Mouse (Mus musculus) lung, embryonic 15.5 days (tissue): ENCODE data around the gene Arv1. TPM values are rescaled to one million over a fixed set of nuclear protein-coding genes. Genes with fewer than 3 reads are reported as not detected.

Experiments
- ATAC-seq: fragments of 200-750 bp; cut with Nextera tagmentation; 2 replicates; pipeline ENCODE4 v1.8.0; 2017; ENCODE audit warnings: moderate number of reproducible peaks, borderline replicate concordance; ENCODE audit not compliant: low FRiP score, low TSS enrichment; ENCODE audit errors: extremely low read depth
- H3K27ac ChIP-seq: fragments of 300-500 bp; sonication (generic); 2 replicates; pipeline ENCODE4 v1.5.1; 2015; ENCODE audit warnings: moderate library complexity, mild to moderate bottlenecking, inconsistent platforms
- H3K27me3 ChIP-seq: fragments of 300-500 bp; sonication (generic); 2 replicates; pipeline ENCODE4 v1.6.1; 2015; ENCODE audit warnings: inconsistent platforms
- H3K36me3 ChIP-seq: fragments of 300-500 bp; sonication (generic); 2 replicates; pipeline ENCODE4 v1.6.1; 2015; ENCODE audit warnings: inconsistent platforms
- H3K4me1 ChIP-seq: fragments of 300-500 bp; sonication (generic); 2 replicates; pipeline ENCODE4 v1.6.1; 2015; ENCODE audit warnings: inconsistent platforms
- H3K4me2 ChIP-seq: fragments of 300-500 bp; sonication (generic); 2 replicates; pipeline ENCODE4 v1.6.1; 2015; ENCODE audit warnings: inconsistent platforms, mild to moderate bottlenecking, moderate library complexity
- H3K4me3 ChIP-seq: fragments of 300-500 bp; sonication (generic); 2 replicates; pipeline ENCODE4 v1.5.1; 2015; ENCODE audit warnings: mild to moderate bottlenecking, inconsistent platforms
- H3K9ac ChIP-seq: fragments of 300-500 bp; sonication (generic); 2 replicates; pipeline ENCODE4 v1.6.1; 2015; ENCODE audit warnings: inconsistent platforms
- H3K9me3 ChIP-seq: fragments of 300-500 bp; sonication (generic); 2 replicates; pipeline ENCODE4 v1.6.1; 2016; ENCODE audit warnings: inconsistent platforms
- WGBS: fragments of 180-500 bp; shearing (Covaris S2); methylation state at CpG from one replicate; pipeline ENCODE4 v1.1.7; 2015; 5-methylcytosine and 5-hydroxymethylcytosine counted together
- polyA plus RNA-seq: library from polyadenylated mRNA; unstranded; fragments of >200 nt; fragmentation: Nextera tagmentation; extraction: Ambion mirVana; gene quantifications from 2 replicates; pipeline ENCODE4 v1.2.1, GENCODE M21; 2015

Arv1 gene
- polyA plus RNA-seq, 1 experiment from 2014 or later, result 23.8 TPM

DNA sequence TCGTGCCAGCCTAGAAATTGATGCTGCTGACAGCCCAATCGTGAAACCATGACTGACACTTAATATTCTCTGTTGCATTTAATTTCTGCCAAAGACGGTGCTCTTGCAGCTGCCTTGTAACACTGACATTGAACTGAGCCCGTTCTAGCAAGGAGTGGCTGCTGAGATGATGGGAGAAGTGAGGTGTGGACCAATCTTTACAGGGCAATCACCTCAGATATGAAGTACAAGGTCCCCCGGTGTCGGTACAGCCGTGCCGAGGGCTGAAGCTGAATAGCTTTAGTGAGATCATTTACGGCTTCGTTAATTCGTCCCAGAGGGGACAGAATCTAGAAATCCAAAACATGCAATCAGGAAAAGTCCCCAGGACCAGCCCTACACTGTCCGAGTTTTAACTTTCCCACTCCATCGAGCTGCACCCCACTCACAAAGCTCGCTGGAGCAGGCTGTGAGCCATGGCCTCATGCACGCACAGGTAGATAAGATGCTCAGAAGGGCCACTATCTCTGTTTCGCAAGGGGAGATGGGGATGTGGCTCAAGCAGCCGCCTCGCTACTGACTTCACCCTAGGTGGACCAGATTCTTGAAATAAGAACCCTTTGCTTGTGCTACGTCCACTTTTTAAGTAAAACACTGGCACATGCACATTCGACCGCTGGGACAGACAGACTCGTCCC is 26.4 kb upstream of the Arv1 start:
- H3K4me2 ChIP-seq, result no peak overlapping the region
- no peaks in the 10 kb centered on the region for H3K4me1 ChIP-seq
- no peak for ATAC-seq
- no peak overlapping the region for H3K4me3 ChIP-seq
- peaks cover 16% of the 10 kb centered on the region for H3K36me3 ChIP-seq
- H3K27ac ChIP-seq, result no peak overlapping the region
- no peaks in the 10 kb centered on the region for H3K27me3 ChIP-seq
- H3K9ac ChIP-seq, result no peak overlapping the region
- no peaks in the 10 kb centered on the region for H3K9me3 ChIP-seq
- 92% methylated on average over 22 of the region's 22 CpGs for WGBS

DNA sequence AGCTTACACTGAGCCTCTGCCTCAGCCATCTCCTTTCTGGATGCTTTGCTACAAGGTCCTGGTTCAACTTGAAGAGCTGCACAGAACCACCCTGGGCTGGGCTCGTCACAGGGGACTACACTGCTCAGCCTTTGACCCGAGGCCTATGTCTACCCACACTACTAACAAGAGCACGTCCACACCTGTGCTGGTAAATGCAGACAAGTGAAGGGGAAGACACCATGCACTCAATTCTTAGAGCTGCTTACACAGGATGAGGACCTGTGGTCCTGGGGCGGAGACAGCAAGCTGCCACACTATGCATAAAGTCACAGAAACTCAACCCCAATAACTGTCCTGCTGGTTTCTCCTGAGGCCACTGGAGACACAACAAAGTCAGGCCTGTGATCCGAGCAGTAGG is 21.7 kb upstream of the Arv1 start:
- H3K4me1 ChIP-seq, result no peaks in the 10 kb centered on the region
- H3K27ac ChIP-seq, result no peak overlapping the region
- no peak overlapping the region for H3K9ac ChIP-seq
- H3K9me3 ChIP-seq, result no peaks in the 10 kb centered on the region
- H3K4me3 ChIP-seq, result no peak overlapping the region
- no peak overlapping the region for H3K4me2 ChIP-seq
- H3K27me3 ChIP-seq, result no peaks in the 10 kb centered on the region
- no peak for ATAC-seq
- 80% methylated on average over 5 of the region's 5 CpGs for WGBS
- peaks cover 13% of the 10 kb centered on the region for H3K36me3 ChIP-seq

DNA sequence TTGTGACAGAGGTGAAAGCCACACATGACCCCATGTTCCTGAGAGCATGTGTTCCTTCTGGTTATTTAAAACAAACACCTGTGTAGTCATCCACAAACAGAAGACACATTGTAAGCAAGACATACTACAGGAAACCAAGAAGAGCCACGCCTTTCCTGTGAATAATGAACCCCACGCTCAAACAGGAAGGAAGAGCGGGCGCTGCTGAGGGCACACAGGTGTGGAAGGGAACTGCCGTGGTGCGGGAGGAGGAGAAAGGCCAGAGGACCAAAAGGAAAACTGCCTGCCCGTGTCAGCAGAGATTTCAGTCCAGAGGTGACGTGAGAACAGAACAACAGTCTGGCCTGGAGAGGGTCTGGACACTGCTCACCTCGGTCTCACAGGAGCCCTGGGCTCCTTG is 20.9 kb upstream of the Arv1 start:
- Histone ChIP-seq H3K4me3 (no peak overlapping the region), H3K4me2 (no peak overlapping the region), H3K9ac (no peak overlapping the region), H3K27ac (no peak overlapping the region), H3K4me1 (no peaks in the 10 kb centered on the region), H3K27me3 (no peaks in the 10 kb centered on the region), H3K36me3 (peaks cover 13% of the 10 kb centered on the region), H3K9me3 (no peaks in the 10 kb centered on the region)
- WGBS, result 76% methylated on average over 9 of the region's 9 CpGs
- ATAC-seq, result no peak

DNA sequence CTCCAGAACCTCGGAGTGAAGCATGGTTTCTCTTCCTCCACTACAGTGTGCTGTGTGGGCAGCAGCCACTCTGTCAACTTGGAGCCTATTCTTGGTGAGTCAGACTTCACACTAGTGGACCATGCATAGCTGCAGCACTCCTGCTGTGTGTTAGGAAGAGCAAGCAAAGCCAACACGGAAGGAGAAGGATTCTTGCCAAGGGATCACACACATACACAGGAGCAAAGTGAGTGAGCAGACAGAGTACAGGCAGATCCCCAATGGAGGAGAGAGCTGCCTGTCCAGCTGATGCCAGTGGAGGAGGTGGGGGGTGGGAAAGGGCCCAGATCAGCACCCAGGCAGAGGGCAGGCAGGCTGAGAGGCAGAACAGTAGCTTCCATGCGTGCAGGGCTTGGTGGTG is 19.8 kb upstream of the Arv1 start:
- 65% methylated on average over 3 of the region's 3 CpGs for WGBS
- ATAC-seq, result no peak

DNA sequence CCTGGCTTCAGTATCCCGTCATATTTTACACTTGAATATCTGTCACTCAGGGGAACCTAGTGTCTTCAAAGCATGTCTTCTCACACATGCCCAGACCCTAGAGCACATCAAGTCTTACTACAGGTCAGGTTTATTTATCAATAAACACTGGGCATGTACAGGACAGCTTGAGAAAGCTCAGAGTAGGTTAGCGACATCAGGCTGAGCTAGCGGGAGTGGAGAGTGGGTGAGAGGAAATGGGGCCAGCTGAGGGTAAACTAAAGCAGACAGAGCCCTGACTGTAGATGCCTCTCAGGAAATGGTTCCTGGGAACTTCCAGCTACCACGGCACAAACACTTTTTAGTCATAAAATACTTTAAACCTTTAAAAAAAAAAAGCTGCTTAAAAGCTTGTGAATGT is 18.4 kb upstream of the Arv1 start:
- Histone ChIP-seq H3K36me3 (peaks cover 13% of the 10 kb centered on the region), H3K4me2 (no peak overlapping the region), H3K4me1 (no peaks in the 10 kb centered on the region), H3K27me3 (no peaks in the 10 kb centered on the region), H3K9me3 (no peaks in the 10 kb centered on the region), H3K27ac (no peak overlapping the region), H3K9ac (no peak overlapping the region), H3K4me3 (no peak overlapping the region)
- WGBS, result 40% methylated on average over 4 of the region's 4 CpGs
- no peak for ATAC-seq

More for the DNA sequence above, 19.8 kb upstream of the Arv1 start:
- H3K4me1 ChIP-seq, result no peaks in the 10 kb centered on the region
- no peak overlapping the region for H3K4me3 ChIP-seq
- no peak overlapping the region for H3K27ac ChIP-seq
- no peak overlapping the region for H3K4me2 ChIP-seq
- H3K9me3 ChIP-seq, result no peaks in the 10 kb centered on the region
- peaks cover 13% of the 10 kb centered on the region for H3K36me3 ChIP-seq
- H3K9ac ChIP-seq, result no peak overlapping the region
- no peaks in the 10 kb centered on the region for H3K27me3 ChIP-seq

DNA sequence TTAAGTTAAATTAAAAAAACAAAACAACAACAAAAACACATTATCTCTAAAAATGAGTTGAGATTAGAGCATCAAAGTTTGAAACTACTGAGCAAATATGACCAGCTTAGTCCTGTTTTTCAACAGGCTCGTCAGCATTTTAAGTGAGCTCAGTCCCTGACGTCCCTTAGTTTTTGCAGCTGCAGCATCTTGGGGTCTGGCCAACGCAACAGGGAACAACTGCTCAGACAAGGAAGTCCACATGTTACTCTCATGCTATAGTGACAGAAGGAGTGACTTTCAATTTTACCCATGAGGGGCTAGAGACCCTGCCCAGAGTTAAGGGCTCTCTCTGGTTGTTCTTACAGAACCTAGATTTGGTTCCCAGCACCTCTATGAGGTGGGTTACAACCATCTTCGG is 17.6 kb upstream of the Arv1 start:
- ATAC-seq, result no peak
- Histone ChIP-seq H3K9ac (no peak overlapping the region), H3K4me1 (no peaks in the 10 kb centered on the region), H3K4me3 (no peak overlapping the region), H3K36me3 (peaks cover 20% of the 10 kb centered on the region), H3K9me3 (no peaks in the 10 kb centered on the region), H3K4me2 (no peak overlapping the region), H3K27ac (no peak overlapping the region), H3K27me3 (no peaks in the 10 kb centered on the region)
- 75% methylated on average over 4 of the region's 4 CpGs for WGBS

DNA sequence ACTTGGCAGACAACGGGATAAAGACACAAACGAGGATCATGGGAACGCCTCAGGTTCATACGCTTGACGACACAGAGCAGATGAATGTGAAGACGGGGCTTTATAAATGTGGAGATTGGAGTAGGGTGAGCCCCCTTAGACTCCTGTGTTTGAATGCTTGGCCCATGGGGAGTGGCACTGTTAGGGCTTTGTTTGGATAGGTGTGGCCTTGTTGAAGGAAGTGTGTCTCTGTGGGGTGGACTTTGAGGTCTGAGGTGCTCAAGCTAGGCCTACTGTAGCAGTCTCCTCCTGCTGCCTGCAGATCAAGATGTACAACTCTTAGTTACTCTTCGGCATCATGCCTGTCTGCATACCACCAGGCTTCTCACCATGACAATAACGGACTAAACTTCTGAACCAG is 16.1 kb upstream of the Arv1 start:
- no peak for ATAC-seq

DNA sequence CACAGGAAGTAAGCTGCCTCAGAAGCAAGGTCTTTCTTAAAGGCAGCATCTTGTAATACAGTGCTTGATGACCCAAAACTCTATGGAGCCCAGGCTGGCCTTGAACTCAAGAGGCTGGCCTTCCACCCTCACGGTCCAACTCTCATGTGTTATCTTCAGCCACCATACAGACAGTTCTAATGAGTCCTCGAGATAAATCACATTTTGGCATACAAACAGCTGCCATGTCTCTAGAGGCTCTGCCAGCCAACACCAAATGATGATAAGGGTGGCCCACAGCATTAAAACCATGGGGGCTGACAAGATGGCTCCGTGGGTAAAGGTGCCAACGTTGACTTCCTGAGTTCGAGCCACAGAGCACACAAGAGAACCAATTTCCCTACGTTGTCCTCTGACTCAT is 8.7 kb upstream of the Arv1 start:
- Histone ChIP-seq H3K4me1 (no peaks in the 10 kb centered on the region), H3K9me3 (no peaks in the 10 kb centered on the region), H3K36me3 (peaks cover 30% of the 10 kb centered on the region), H3K4me3 (no peak overlapping the region), H3K27ac (no peak overlapping the region), H3K27me3 (no peaks in the 10 kb centered on the region), H3K4me2 (no peak overlapping the region), H3K9ac (no peak overlapping the region)
- ATAC-seq, result no peak
- WGBS, result 87% methylated on average over 6 of the region's 6 CpGs

More for the DNA sequence above, 16.1 kb upstream of the Arv1 start:
- no peak overlapping the region for H3K4me2 ChIP-seq
- no peak overlapping the region for H3K27ac ChIP-seq
- WGBS, result 95% methylated on average over 8 of the region's 8 CpGs
- H3K4me1 ChIP-seq, result no peaks in the 10 kb centered on the region
- no peaks in the 10 kb centered on the region for H3K27me3 ChIP-seq
- no peaks in the 10 kb centered on the region for H3K9me3 ChIP-seq
- peaks cover 21% of the 10 kb centered on the region for H3K36me3 ChIP-seq
- no peak overlapping the region for H3K9ac ChIP-seq
- H3K4me3 ChIP-seq, result no peak overlapping the region

DNA sequence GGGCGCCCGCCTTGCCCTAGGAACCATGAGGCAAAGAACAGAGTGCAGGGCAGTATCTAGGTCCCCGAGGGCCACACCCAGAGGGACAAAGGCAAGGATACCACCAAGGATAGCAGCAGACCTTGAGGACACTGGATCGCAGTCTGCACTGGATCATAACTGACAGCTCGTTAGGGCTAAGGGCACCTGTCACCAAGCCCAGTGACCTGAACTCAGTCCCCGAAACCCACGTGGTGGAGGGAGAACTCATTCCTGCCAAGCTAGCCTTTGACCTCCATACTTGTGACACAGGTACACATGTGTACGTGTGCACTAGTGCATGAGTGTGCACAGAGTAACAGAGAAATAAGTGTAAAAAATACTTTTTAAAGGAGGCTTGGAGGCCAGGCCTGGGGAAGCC is 6.2 kb upstream of the Arv1 start:
- H3K27ac ChIP-seq, result no peak overlapping the region
- H3K4me3 ChIP-seq, result no peak overlapping the region
- H3K9ac ChIP-seq, result no peak overlapping the region
- peaks cover 7% of the 10 kb centered on the region for H3K4me1 ChIP-seq
- peaks cover 17% of the 10 kb centered on the region; the same call in 1 of the 2 replicates for H3K36me3 ChIP-seq
- WGBS, result 84% methylated on average over 8 of the region's 8 CpGs
- H3K9me3 ChIP-seq, result no peaks in the 10 kb centered on the region
- ATAC-seq, result no peak
- no peaks in the 10 kb centered on the region for H3K27me3 ChIP-seq
- H3K4me2 ChIP-seq, result no peak overlapping the region

DNA sequence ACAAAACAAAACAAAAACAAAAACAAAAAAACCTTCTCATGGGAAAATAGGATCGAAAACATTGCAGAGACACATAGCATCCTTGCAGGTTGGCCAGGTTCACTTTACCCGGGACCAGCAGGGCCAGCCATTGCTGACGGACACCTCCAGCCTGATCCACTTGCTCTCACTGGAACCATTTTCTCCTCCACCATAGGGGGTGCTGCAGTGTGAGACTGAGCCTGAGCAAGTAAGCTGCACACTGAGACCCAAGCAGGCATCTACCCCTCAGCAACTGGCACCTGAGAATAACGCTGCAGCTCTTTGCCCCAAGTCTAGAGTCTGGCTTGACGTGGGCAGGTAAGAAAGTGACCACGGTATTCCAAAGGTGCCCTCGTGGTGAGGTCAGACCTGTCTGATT is 1.8 kb upstream of the Arv1 start:
- Histone ChIP-seq H3K4me2 (peak overlapping the region; percentile 74), H3K27me3 (no peaks in the 10 kb centered on the region), H3K4me3 (peak overlapping the region; percentile 97; the same call in 1 of the 2 replicates), H3K27ac (no peak overlapping the region), H3K9me3 (no peaks in the 10 kb centered on the region), H3K36me3 (no peaks in the 10 kb centered on the region), H3K9ac (no peak overlapping the region), H3K4me1 (peaks cover 23% of the 10 kb centered on the region)
- WGBS, result 78% methylated on average over 7 of the region's 7 CpGs
- no peak for ATAC-seq

DNA sequence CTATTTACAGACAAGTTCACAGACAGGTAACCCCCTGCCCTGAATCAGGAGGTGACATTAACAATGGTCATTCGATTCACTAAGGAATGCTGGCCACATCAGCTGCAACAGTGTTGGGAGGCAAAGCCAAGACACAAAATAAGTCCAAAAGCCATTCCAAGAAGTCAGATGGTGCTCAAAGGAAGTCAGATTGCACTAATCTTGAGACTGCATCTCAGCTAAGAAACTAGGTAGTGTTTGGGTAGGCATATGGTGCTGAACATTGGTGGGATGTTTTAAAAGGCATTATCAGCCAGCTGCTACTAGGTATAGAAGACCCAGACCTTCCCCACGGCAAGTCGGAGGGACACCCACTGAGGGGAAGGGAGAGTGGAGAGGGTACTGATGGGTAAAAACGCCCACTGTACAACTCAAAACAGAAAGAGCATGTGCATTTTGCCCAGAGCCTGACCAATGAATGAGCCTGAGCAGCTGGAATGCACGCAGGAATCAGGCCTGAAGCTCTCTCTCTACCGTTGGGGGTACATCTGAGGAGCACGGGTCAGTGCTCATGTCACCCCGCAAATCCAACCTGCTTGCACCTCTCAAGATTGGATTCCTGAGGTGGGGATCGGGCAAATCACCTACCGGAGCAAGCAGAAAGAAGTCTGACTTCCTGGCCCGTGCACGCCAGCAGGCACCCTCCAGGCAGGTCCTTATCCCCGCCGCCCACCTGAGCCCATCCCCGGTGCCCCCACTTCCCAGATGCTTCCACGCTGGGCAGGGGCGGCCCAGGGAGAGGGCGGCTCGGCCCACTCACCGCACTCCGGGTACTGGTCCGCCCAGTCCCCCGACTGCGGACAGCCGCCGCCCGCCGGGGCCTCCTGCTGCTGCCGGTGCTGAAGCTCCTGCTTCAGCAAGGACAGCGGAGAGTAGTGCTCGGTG is 739 bp upstream of the Arv1 start:
- Histone ChIP-seq H3K27me3 (no peaks in the 10 kb centered on the region), H3K9me3 (no peaks in the 10 kb centered on the region), H3K36me3 (peaks cover 3% of the 10 kb centered on the region; the same call in 1 of the 2 replicates), H3K27ac (0 out of 2 replicates have a peak overlapping the region, but pooled peaks have one; percentile 37), H3K4me1 (peaks cover 23% of the 10 kb centered on the region), H3K4me3 (peak overlapping the region; percentile 97), H3K9ac (peak overlapping the region; percentile 78), H3K4me2 (peak overlapping the region; percentile 74)
- peak; percentile 53; the same call in 1 of the 2 replicates for ATAC-seq
- 2% methylated on average over 31 of the region's 31 CpGs for whole genome bisulfite sequencing

DNA sequence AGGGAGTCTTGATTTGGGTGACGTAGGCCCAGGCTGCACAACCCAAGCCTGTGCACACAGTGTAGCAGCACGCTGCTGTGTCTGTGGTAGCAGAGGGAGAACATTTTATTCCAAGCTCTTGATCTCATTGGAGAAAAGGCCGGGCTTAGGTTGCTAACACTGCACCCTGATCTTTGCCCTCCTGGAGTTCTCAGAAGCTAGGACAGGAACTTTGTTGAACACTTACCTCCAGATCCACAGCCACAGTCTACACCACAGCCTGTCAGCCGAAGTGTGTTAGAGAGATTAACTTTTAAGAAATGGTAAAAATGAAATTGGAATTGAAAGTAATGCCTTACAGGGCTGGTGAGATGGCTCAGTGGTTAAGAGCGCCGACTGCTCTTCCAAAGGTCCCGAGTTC is 2.4 kb downstream of the Arv1 start:
- no peaks in the 10 kb centered on the region for H3K27me3 ChIP-seq
- H3K9ac ChIP-seq, result no peak overlapping the region
- no peak overlapping the region for H3K27ac ChIP-seq
- H3K36me3 ChIP-seq, result peaks cover 23% of the 10 kb centered on the region; the same call in 1 of the 2 replicates
- H3K4me3 ChIP-seq, result no peak overlapping the region
- 95% methylated on average over 7 of the region's 7 CpGs for WGBS
- H3K4me2 ChIP-seq, result no peak overlapping the region
- no peak for ATAC-seq
- no peaks in the 10 kb centered on the region for H3K9me3 ChIP-seq
- H3K4me1 ChIP-seq, result peaks cover 23% of the 10 kb centered on the region
